Mouse (Mus musculus) urinary bladder, postnatal 36 days (tissue): ENCODE measurements around the gene Map4k1.

Experiments
- DNase-seq, 2 experiments: peaks; one replicate each; pipeline ENCODE4 v3.0.0; 2022; ENCODE audit warnings: low spot score in 2 of 2, mixed read lengths in 1 of 2

Gene Map4k1

DNA sequence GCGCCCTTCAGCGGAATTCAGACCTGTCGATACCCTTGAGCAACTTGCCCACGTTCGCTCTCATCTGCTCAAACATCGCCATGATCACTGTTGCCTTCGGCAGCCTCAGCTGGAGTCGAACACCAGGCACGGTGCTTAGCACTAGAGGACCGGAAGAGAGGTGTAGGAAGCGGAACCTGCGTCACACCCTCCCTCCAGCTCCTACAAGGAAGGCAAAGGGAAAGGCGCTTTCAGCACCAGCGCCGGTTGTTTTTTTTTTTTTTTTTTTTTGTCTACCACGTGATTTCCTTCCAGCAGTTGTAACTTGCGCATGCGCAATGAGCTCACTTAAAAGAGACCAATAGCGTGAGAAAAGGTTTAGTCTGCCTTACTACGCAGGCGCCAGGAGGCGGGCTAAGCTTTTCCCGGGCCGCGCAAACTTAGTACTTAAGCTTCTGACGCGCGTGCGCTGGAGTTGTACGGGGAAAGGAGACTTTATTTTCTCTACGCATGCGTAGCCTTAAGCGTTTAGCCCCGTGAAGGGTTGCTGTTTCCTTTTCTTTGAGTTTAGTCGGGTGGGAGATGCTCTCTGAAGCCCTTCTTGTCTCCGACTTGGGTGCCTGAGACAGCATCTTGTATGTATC is at the start of gene Map4k1, which contains the start of gene Eif3k:
Gene Map4k1 (plus strand): TSS at position 400 of the 623 bp plus-strand sequence.
Gene Eif3k (minus strand): TSS at position 214 of the 623 bp plus-strand sequence.
- peak; percentile 89 to 96 for DNase-seq

- peak in 1 of 2 experiments; percentile 65 for DNase-seq
Observed at GRCm38 (mm10) chr7:28932421-28933041, 49.3 kb upstream of the Map4k1 start.

DNA sequence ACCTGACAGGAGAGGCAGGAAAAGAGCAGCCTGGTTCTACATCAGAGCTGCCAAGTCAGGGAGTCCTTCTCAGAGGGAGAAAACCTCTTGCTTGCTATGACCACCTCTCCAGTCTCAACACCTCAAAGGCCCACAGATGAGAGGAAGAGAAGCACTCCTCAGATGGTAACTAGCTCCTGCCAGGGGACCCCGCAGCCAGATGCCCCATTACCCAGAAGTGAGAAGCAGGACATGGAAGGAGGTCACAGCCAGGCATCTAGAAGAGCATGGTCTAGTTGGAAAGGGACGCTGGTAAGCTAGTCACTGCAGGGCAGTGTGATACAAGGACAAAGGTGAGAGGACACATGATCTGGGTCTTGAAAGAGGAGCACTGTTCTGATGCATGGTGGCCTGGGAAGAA is 48.0 kb upstream of the Map4k1 start:
- no peak for DNase-seq

GRCm38 (mm10) chr7:28936787-28937186 is 45.1 kb upstream of the Map4k1 start:
- DNase-seq = no peak

DNA sequence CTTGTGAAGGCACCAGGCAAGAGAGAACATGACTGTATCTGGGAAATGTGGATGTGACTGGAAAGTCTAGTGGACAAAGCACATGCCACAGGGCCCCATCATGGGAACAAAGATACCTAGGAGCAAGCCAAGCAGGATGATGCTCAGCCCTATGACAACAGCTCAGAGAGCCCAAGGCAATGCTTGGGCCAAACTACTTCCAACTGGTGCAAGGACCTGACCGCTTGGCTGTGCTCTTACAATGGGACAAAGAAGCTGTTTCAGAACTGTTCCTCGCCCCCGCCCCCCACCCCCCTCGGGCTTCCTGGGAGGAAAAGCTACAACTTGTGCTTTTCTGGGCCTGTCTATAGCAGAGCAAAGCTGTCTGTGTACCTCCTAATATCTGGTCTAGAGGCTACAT is 43.2 kb upstream of the Map4k1 start:
- DNase-seq = no peak

- DNase-seq = no peak
Observed at GRCm38 (mm10) chr7:28939418-28940183, 42.2 kb upstream of the Map4k1 start.

- no peak for DNase-seq
Observed at GRCm38 (mm10) chr7:28941129-28941528, 40.7 kb upstream of the Map4k1 start.

- no peak for DNase-seq
Observed at GRCm38 (mm10) chr7:28941542-28941941, 40.3 kb upstream of the Map4k1 start.

DNA sequence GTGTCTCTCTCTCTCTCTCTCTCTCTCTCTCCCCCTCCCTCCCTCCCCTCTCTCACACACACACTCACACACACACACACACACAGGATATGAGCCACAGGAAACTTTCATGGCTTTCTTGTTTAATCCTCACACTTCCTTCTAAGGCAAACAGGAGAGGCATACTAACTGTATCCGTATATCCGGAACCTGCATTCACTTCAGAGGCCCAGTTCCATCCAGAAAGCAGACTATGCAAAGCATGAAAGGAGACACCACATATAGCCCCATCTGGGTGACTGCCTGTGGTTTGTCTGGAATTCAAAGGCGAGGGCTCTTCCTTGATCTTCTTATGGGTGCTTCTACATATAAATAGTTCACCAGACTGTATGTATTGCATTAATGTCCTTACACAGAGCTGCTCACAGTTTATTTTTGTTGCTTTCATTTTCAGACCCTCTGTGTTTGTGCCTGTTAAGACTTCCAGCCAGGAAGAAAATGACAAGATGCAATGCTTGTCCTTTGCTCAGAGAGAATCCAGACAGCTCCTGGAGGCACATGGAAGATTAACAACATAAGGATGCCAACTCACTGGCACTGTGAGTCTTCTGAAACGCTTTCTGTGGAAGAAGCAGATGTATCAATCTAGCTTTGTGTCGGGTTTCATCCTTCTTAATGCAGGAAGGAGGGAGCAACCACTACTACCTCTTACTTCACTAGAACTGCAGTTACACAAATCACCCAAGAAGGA is 38.2 kb upstream of the Map4k1 start:
- DNase-seq = no peak

DNA sequence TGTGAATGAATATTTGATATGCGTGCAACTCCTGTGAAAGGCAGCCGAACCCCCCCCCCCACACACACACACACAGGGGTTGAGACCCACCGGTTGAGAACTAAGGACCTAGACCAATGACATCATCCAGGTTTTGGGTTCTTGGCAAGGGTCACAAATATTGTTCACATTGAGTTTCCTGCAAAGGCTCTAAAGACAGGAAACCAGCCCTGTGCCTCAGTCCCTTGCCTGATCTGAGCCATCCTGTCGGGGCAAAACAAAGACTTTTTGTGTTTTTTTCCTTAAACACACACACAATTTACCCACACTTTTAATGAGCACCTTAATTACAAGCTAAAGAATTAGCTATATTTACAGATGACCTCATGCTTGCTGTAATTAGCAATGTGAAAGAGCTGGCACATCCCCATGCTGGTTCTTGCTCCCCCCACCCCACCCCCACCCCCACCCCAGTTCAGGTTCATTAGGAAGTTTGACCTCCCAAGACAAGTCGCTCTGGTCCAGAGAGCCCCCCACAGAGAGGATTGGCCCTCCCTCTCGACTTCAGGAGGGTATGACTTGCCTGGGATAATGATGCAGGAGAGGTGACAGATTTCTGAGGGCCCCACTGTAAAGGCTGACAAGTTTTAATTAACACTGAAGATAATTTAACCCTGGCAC is 37.0 kb upstream of the Map4k1 start:
- DNase-seq = no peak

DNA sequence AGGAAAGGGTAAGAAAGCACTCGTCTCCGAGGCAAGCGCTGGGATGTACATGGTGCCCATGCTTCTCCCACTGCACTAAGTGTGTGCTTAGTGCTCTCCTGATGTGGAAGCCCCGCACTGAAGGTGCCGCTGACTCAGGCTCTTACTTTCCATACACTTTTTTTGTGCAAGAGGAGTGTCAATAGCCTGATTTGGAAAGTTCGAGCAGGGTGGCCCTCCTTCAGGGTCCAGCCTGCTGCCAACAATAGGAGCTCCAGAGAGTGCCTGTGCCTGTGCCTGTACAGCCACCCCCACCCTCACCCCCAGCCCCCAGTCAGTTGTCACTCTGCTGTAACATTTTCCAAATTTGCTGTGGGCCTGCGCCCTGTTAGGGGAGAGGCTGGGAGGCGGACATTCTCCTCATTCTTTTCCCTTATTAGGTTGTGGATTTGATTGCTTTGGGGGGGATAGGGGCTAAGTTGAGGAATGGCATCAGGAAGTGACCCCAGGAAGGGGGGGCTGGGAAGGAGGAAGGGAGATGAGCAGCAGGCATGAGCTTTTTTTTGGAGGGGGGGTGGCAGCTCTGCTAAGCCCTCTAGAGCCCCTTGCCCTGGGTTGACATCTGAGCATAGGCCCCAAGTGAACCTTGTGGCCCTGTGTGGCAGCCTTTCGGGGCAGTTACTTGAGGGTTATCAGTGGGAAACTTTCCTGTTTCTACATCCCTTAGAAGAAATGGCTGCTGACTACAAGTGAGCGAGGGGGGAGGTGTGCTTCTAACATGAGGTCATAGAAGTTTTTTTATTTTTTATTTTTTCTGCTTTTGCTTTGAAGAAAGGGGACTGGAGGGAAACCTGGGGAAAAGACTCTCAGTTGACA is 36.2 kb upstream of the Map4k1 start:
- DNase-seq = no peak

DNA sequence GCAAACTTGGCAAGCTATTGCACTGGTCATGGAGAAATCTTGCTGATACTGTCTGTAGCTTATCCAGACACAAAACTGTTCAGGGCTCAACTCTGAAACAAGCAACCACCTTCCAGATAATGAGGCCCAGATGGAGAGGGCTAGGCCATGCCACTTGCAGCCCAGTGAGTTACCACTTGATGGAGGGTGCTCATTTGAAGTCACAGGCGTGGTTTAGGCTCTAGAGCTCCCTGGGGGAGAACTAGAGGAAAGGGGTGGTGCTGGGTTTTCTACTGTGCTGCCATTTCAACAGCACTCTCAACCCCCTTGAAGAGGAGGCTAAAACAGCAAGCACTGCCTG is 35.6 kb upstream of the Map4k1 start:
- no peak for DNase-seq

GRCm38 (mm10) chr7:28948746-28949145 is 33.1 kb upstream of the Map4k1 start:
- DNase-seq = no peak

DNA sequence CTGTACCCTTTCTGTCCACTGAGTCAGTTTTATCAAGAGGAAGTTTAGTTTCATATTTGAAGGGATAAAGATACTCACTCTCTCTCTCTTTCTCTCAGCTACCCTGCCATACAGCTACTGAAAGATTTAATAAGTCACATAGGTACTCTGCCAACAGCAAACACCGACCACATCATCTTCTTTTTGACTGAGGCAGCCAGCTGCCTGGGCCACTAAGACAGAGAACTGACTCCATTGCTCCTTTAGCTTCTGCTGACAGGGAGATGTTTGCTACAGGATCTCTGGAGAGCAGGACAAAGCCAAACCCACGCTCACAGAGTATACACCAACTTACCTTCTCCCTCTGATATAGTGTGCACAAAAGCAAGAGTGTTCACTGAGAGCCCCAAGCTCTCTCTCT is 32.6 kb upstream of the Map4k1 start:
- DNase-seq = no peak

GRCm38 (mm10) chr7:28950346-28951037 is 31.4 kb upstream of the Map4k1 start:
- no peak for DNase-seq

- no peak for DNase-seq
Observed at GRCm38 (mm10) chr7:28951764-28952163, 30.1 kb upstream of the Map4k1 start.

DNA sequence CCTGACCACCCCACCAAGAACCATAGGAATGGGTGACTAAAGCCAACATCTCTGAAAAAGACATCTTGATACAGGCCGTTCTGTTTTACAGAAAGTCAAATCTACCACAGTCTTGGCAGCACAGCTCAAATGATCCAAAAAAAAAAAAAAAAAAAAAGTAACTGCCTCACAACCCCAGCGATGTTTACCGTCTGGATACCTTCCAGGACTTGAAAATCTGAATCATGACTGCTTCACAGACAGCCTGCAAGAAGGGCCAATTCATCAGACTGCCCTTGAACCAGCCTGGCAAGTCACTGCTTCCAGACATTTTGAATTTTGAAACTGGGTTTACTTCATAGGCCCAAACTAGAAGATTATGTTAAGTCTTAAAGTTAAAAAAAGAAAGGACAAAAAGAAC is 29.1 kb upstream of the Map4k1 start:
- no peak for DNase-seq

- no peak for DNase-seq
Observed at GRCm38 (mm10) chr7:28953476-28954376, 28.1 kb upstream of the Map4k1 start.

DNA sequence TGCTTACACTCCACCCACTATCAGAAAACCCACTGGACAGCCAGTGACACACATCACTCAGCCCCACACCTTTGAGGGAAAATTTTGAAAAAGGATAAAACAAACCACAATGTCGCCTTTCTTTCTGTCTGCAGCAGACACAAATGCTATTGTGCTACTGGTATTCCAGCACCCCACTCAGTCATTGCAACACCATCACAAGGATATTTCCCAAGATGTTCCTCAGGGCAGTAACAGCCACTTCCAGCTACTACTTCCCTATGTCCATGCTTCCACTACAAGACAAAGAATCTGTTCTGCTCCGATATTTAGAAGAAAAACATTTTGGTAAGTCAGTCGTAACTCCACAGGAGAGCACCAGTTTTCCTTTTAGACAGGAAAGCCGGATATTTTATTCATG is 27.1 kb upstream of the Map4k1 start:
- no peak for DNase-seq
